8 mouse cellular contexts compared by ENCODE assay signal in genomic region chr11:50886933-50887293, GRCm38 (mm10). TPM values are rescaled to one million over a fixed set of nuclear protein-coding genes. Genes with fewer than 3 reads are reported as not detected.
DNase-seq lines count a peak whose midpoint lies in the region; ATAC-seq and TF ChIP-seq lines count a peak whose summit lies in the region.

No protein-coding gene starts in this region.

- no peak overlapping the region for H3K27ac ChIP-seq in kidney, adult 2 months (ENCODE audit: insufficient read depth, low read depth, low read length)
- H3K27ac ChIP-seq in embryonic facial prominence, embryonic 13.5 days: peak overlapping the region; percentile 87
- H3K27ac ChIP-seq in hindbrain, embryonic 13.5 days: peak overlapping the region; percentile 81

- H3K4me1 ChIP-seq in kidney, adult 2 months (ENCODE audit: control insufficient read depth, insufficient read depth, low read length): no peaks in the 10 kb centered on the region
- peaks cover 9% of the 10 kb centered on the region for H3K4me1 ChIP-seq in embryonic facial prominence, embryonic 13.5 days
- H3K4me1 ChIP-seq in hindbrain, embryonic 13.5 days (replicated peaks): peaks cover 20% of the 10 kb centered on the region

- no peak for TF ChIP-seq CTCF in kidney, adult 2 months (conservative IDR thresholded peaks at IDR 0.05; ENCODE audit: insufficient read depth, insufficient read length, low read depth, low read length)

- peak overlapping the region; percentile 74 for H3K4me2 ChIP-seq in embryonic facial prominence, embryonic 13.5 days
- peak overlapping the region; percentile 75 for H3K4me2 ChIP-seq in hindbrain, embryonic 13.5 days

- WGBS in kidney, adult 2 months: 14% methylated on average over 10 of the region's 10 CpGs
- 10% methylated on average over 10 of the region's 10 CpGs for WGBS in embryonic facial prominence, embryonic 13.5 days
- WGBS in hindbrain, embryonic 13.5 days: 26% methylated on average over 10 of the region's 10 CpGs

- H3K4me3 ChIP-seq in kidney, adult 2 months (ENCODE audit: insufficient read depth, low read depth, low read length): peak overlapping the region; percentile 47
- H3K4me3 ChIP-seq in embryonic facial prominence, embryonic 13.5 days: peak overlapping the region; percentile 54
- H3K4me3 ChIP-seq in hindbrain, embryonic 13.5 days: peak overlapping the region; percentile 53

- peaks cover 4% of the 10 kb centered on the region; the same call in 1 of the 2 replicates for H3K9me3 ChIP-seq in embryonic facial prominence, embryonic 13.5 days
- H3K9me3 ChIP-seq in hindbrain, embryonic 13.5 days: 0 out of 2 replicates have a peak, but pooled peaks cover 13% of the 10 kb centered on the region

- no peaks in the 10 kb centered on the region for H3K27me3 ChIP-seq in kidney, adult 2 months (replicated peaks; ENCODE audit: control insufficient read depth, insufficient read depth, low read length)
- no peaks in the 10 kb centered on the region for H3K27me3 ChIP-seq in embryonic facial prominence, embryonic 13.5 days
- H3K27me3 ChIP-seq in hindbrain, embryonic 13.5 days: no peaks in the 10 kb centered on the region

- no peaks in the 10 kb centered on the region for H3K36me3 ChIP-seq in kidney, adult 2 months (ENCODE audit: control insufficient read depth, insufficient read depth, low read length)
- peaks cover 36% of the 10 kb centered on the region for H3K36me3 ChIP-seq in embryonic facial prominence, embryonic 13.5 days
- peaks cover 37% of the 10 kb centered on the region for H3K36me3 ChIP-seq in hindbrain, embryonic 13.5 days

- TF ChIP-seq POLR2A in kidney, adult 2 months (IDR thresholded peaks at IDR 0.05; ENCODE audit: low read depth, low read length): no peak

- ATAC-seq in embryonic facial prominence, embryonic 13.5 days (ENCODE audit: insufficient number of reproducible peaks, insufficient read depth, low FRiP score, low TSS enrichment, low read depth): peak; percentile 22; the same call in 1 of the 2 replicates
- peak; percentile 60 for ATAC-seq in hindbrain, embryonic 13.5 days (ENCODE audit: low FRiP score)

- no peak for DNase-seq in kidney, adult 2 months
- no peak for DNase-seq in kidney, adult 18-20 months
- DNase-seq in lung, postnatal 36 days: peak; percentile 6
- DNase-seq in thymus, postnatal 0 days (ENCODE audit: low spot score): no peak
- DNase-seq in layer of hippocampus, adult 9-10 months (ENCODE audit: low spot score): no peak
- DNase-seq in embryo, embryonic 11 days: no peak

- H3K9ac ChIP-seq in embryonic facial prominence, embryonic 13.5 days: peak overlapping the region; percentile 81
- H3K9ac ChIP-seq in hindbrain, embryonic 13.5 days: peak overlapping the region; percentile 77

RNA-seq across cellular contexts. Expression of gene Zfp454, which starts 0.5 kb away (rescaled TPM):
- polyA plus RNA-seq in kidney, adult 2 months (2012; rRNA removed): 0.92 and 0.99 TPM in 2 replicates
- polyA plus RNA-seq in embryonic facial prominence, embryonic 13.5 days (2015; fragmentation: Nextera tagmentation; extraction: Ambion mirVana): 12.3 and 13.3 TPM in 2 replicates
- polyA plus RNA-seq in hindbrain, embryonic 13.5 days (2015; fragmentation: Nextera tagmentation; extraction: Ambion mirVana): 13.2 and 13.3 TPM in 2 replicates
- polyA plus RNA-seq in thymus, postnatal 0 days (2015; fragmentation: Nextera tagmentation; extraction: Ambion mirVana): 0.35 and 0.53 TPM in 2 replicates

RNA-seq across cellular contexts. Expression of gene Zfp2, which starts 29.1 kb away (rescaled TPM):
- 2.6 and 2.7 TPM in 2 replicates for polyA plus RNA-seq in kidney, adult 2 months (2012; rRNA removed)
- 13.3 and 15.3 TPM in 2 replicates for polyA plus RNA-seq in embryonic facial prominence, embryonic 13.5 days (2015; fragmentation: Nextera tagmentation; extraction: Ambion mirVana)
- polyA plus RNA-seq in hindbrain, embryonic 13.5 days (2015; fragmentation: Nextera tagmentation; extraction: Ambion mirVana): 44.6 and 46.2 TPM in 2 replicates
- polyA plus RNA-seq in thymus, postnatal 0 days (2015; fragmentation: Nextera tagmentation; extraction: Ambion mirVana): 3.7 and 4.6 TPM in 2 replicates

RNA-seq across cellular contexts. Expression of gene Grm6, which starts 36.4 kb away (rescaled TPM):
- 0.03 TPM in 1 of 2 replicates, not detected in the other for polyA plus RNA-seq in kidney, adult 2 months (2012; rRNA removed)
- polyA plus RNA-seq in embryonic facial prominence, embryonic 13.5 days (2015; fragmentation: Nextera tagmentation; extraction: Ambion mirVana): not detected in 2 replicates
- polyA plus RNA-seq in hindbrain, embryonic 13.5 days (2015; fragmentation: Nextera tagmentation; extraction: Ambion mirVana): not detected in 2 replicates
- polyA plus RNA-seq in thymus, postnatal 0 days (2015; fragmentation: Nextera tagmentation; extraction: Ambion mirVana): 0.17 and 0.36 TPM in 2 replicates

RNA-seq across cellular contexts. Expression of gene Zfp354b, which starts 44.5 kb away (rescaled TPM):
- polyA plus RNA-seq in kidney, adult 2 months (2012; rRNA removed): 0.49 and 0.75 TPM in 2 replicates
- polyA plus RNA-seq in embryonic facial prominence, embryonic 13.5 days (2015; fragmentation: Nextera tagmentation; extraction: Ambion mirVana): 1.4 and 2.1 TPM in 2 replicates
- 3.4 and 4.3 TPM in 2 replicates for polyA plus RNA-seq in hindbrain, embryonic 13.5 days (2015; fragmentation: Nextera tagmentation; extraction: Ambion mirVana)
- 0.27 and 0.33 TPM in 2 replicates for polyA plus RNA-seq in thymus, postnatal 0 days (2015; fragmentation: Nextera tagmentation; extraction: Ambion mirVana)

RNA-seq across cellular contexts. Expression of gene Zfp879, which starts 45.6 kb away (rescaled TPM):
- 0.58 and 0.64 TPM in 2 replicates for polyA plus RNA-seq in kidney, adult 2 months (2012; rRNA removed)
- 0.73 and 0.77 TPM in 2 replicates for polyA plus RNA-seq in embryonic facial prominence, embryonic 13.5 days (2015; fragmentation: Nextera tagmentation; extraction: Ambion mirVana)
- polyA plus RNA-seq in hindbrain, embryonic 13.5 days (2015; fragmentation: Nextera tagmentation; extraction: Ambion mirVana): 0.86 and 1.5 TPM in 2 replicates
- 0.29 and 0.49 TPM in 2 replicates for polyA plus RNA-seq in thymus, postnatal 0 days (2015; fragmentation: Nextera tagmentation; extraction: Ambion mirVana)
